Mouse (Mus musculus): Measurements from ENCODE around the gene Naa25. TPM values are rescaled to one million over a fixed set of nuclear protein-coding genes. Genes with fewer than 3 reads are reported as not detected.

Naa25 gene
- 42.8 and 43.5 TPM in 2 replicates for polyA plus RNA-seq (2014; fragmentation: Nextera tagmentation; extraction: Ambion mirVana)

DNA sequence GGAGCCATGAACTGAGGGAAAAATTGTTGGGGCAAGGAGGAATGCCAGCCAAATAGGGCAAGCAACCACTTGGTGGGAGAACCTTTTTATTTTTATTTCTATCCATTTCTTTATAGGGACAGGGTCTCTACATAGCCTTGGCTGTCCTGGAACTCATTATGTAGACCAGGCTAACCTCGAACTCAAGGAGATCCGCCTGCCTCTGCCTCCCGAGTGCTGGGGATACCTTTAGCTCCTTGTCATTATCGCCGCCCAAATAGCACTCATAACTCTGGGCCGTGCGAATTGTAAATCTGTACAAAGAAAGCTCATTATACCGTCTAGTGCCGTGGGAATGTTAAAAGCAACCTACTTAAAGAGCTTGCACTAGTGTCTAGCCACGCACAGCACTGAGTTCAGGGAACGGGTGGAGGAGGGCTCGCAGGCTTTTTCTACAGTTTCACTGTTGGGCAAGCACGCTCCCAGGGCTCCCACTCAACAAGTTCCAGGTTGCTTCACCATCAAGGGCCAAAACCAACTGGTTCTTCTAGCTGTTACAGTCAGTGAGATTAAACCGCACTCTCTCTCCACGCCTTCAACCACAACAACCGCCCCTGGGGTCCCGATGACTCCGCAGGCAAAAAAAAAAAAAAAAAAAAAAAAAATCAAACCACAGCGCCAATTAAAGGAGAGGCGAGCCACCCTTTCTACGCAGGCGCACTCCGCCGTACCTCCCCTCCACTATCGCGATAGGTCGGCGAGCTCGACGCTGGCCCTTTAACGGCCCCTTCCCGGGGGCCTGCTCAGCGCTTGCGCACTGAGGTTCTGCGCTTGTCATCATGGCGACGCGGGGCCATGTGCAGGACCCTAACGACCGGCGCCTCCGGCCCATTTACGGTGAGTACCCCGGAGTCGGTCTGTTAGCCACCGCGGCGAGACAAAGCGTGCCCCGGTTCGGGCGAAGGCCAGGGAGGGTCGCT lies at the start of gene Naa25:
TSS of gene Naa25 (plus strand) at position 750 of the 959 bp plus-strand sequence.
- TF ChIP-seq CTCF (IDR thresholded peaks at IDR 0.05; ENCODE audit: low read depth): no peak
- Histone ChIP-seq H3K4me3 (ENCODE audit: low read depth, low read length) (peak within 1 kb of the TSS; percentile 97), H3K4me1 (ENCODE audit: insufficient read depth) (peaks cover 7% of the 10 kb centered on the region; the same call in 1 of the 2 replicates), H3K9me3 (ENCODE audit: low read depth, low read length) (no peaks in the 10 kb centered on the region), H3K4me2 (peak within 1 kb of the TSS; percentile 93), H3K27me3 (ENCODE audit: insufficient read depth, low read length) (no peaks in the 10 kb centered on the region), H3K9ac (peak within 1 kb of the TSS; percentile 76), H3K27ac (ENCODE audit: low read depth) (peak within 1 kb of the TSS; percentile 93), H3K36me3 (ENCODE audit: insufficient read depth) (peaks cover 12% of the 10 kb centered on the region; the same call in 1 of the 2 replicates)
- peak; percentile 100 for DNase-seq
- WGBS: 8% methylated on average over 53 of the region's 53 CpGs
- peak; percentile 97 for ATAC-seq (ENCODE audit: insufficient read depth)

- no peak for ATAC-seq (ENCODE audit: insufficient read depth)
- no peak for DNase-seq
- H3K4me2 ChIP-seq: no peak overlapping the region
- H3K36me3 ChIP-seq (ENCODE audit: insufficient read depth): peaks cover 97% of the 10 kb centered on the region
- no peak overlapping the region for H3K9ac ChIP-seq
- no peaks in the 10 kb centered on the region for H3K4me1 ChIP-seq (ENCODE audit: insufficient read depth)
- no peak overlapping the region for H3K27ac ChIP-seq (ENCODE audit: low read depth)
- H3K9me3 ChIP-seq (ENCODE audit: low read depth, low read length): no peaks in the 10 kb centered on the region
- no peak overlapping the region for H3K4me3 ChIP-seq (ENCODE audit: low read depth, low read length)
- WGBS: 44% methylated on average over 9 of the region's 9 CpGs
- no peaks in the 10 kb centered on the region for H3K27me3 ChIP-seq (ENCODE audit: insufficient read depth, low read length)
- TF ChIP-seq CTCF (IDR thresholded peaks at IDR 0.05; ENCODE audit: low read depth): no peak
These were observed 38.5 kb upstream of the Naa25 start for GRCm38 (mm10) chr5:121359229-121359628.

DNA sequence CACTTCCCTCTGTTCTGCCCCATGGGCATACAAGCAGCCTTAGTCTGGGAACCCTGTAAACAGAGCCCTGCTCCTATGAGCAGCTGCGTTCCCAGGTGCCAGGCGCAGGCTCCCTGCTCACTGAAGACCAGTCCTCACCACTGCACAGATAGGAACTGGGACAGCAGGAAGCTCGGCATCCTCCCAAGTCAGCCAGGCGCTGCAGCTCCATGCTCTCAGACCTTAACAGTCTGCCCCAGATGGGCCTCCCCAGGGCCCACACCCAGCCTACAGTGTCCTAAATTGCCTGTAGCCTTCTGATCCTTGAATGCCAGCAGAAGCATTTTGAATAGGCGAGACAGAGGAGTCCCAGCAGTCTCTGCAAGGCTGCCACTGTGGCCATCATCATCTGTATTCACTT lies 36.0 kb upstream of the Naa25 start:
- H3K4me2 ChIP-seq: no peak overlapping the region

GRCm38 (mm10) chr5:121363441-121363840 lies 34.3 kb upstream of the Naa25 start:
- 85% methylated on average over 7 of the region's 7 CpGs for WGBS
- ATAC-seq (ENCODE audit: insufficient read depth) (no peak), DNase-seq (no peak)
- H3K9ac ChIP-seq: no peak overlapping the region
- peaks cover 97% of the 10 kb centered on the region for H3K36me3 ChIP-seq (ENCODE audit: insufficient read depth)
- no peak overlapping the region for H3K27ac ChIP-seq (ENCODE audit: low read depth)
- H3K4me3 ChIP-seq (ENCODE audit: low read depth, low read length): no peak overlapping the region
- no peak overlapping the region for H3K4me2 ChIP-seq
- H3K4me1 ChIP-seq (ENCODE audit: insufficient read depth): no peaks in the 10 kb centered on the region
- TF ChIP-seq CTCF (IDR thresholded peaks at IDR 0.05; ENCODE audit: low read depth): no peak
- no peaks in the 10 kb centered on the region for H3K27me3 ChIP-seq (ENCODE audit: insufficient read depth, low read length)
- H3K9me3 ChIP-seq (ENCODE audit: low read depth, low read length): no peaks in the 10 kb centered on the region

More for the DNA sequence above, 36.0 kb upstream of the Naa25 start:
- DNase-seq: no peak
- no peak overlapping the region for H3K27ac ChIP-seq (ENCODE audit: low read depth)
- no peaks in the 10 kb centered on the region for H3K9me3 ChIP-seq (ENCODE audit: low read depth, low read length)
- H3K9ac ChIP-seq: no peak overlapping the region
- no peak overlapping the region for H3K4me3 ChIP-seq (ENCODE audit: low read depth, low read length)
- H3K4me1 ChIP-seq (ENCODE audit: insufficient read depth): no peaks in the 10 kb centered on the region
- no peak for ATAC-seq (ENCODE audit: insufficient read depth)
- no peak for TF ChIP-seq CTCF (IDR thresholded peaks at IDR 0.05; ENCODE audit: low read depth)
- 80% methylated on average over 5 of the region's 5 CpGs for WGBS
- H3K27me3 ChIP-seq (ENCODE audit: insufficient read depth, low read length): no peaks in the 10 kb centered on the region
- peaks cover 96% of the 10 kb centered on the region for H3K36me3 ChIP-seq (ENCODE audit: insufficient read depth)

DNA sequence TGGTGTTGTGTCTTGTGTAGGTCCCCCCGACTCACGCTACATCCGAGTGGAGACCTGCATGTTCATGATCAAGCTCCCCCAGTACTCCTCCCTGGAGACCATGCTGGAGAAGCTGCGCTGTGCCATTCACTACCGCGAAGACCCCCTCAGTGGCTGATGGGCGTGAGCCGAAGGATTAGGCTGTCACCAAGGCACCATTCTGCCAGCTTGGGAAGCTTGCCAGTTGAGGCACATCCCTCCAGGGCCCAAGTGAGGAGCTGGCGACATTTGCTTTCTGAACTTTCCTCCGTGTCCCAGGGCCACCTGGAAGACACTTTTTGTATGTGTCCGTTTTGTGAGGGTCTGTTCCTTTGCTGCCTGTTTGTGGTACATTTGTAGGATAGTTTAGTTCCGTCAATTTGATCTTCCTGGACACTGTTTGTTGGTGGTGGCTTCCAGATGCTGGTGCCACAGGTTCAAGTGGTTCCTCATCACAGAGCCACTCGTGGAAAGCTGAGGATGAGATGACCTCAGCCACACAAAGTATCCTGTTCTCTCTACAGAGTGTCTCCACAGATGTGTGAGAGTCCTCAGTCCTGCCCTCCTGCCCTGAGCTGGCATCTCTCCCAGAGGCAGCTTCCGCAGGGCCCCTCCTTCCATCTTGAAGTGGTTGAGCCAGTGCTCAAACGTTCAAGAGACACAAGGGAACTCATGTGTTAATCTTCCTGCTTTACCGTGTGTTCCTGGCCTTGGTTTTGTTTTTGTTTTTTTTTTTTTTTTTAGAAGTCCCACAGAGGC lies 31.1 kb upstream of the Naa25 start:
- peaks cover 94% of the 10 kb centered on the region for H3K36me3 ChIP-seq (ENCODE audit: insufficient read depth)
- no peaks in the 10 kb centered on the region for H3K9me3 ChIP-seq (ENCODE audit: low read depth, low read length)
- no peak overlapping the region for H3K27ac ChIP-seq (ENCODE audit: low read depth)
- H3K4me2 ChIP-seq: no peak overlapping the region
- H3K9ac ChIP-seq: no peak overlapping the region
- 74% methylated on average over 16 of the region's 16 CpGs for WGBS
- no peak for TF ChIP-seq CTCF (IDR thresholded peaks at IDR 0.05; ENCODE audit: low read depth)
- no peaks in the 10 kb centered on the region for H3K4me1 ChIP-seq (ENCODE audit: insufficient read depth)
- ATAC-seq (ENCODE audit: insufficient read depth): no peak; the same call in 1 of the 2 replicates
- no peak overlapping the region for H3K4me3 ChIP-seq (ENCODE audit: low read depth, low read length)
- no peaks in the 10 kb centered on the region for H3K27me3 ChIP-seq (ENCODE audit: insufficient read depth, low read length)
- peak; percentile 54 for DNase-seq

GRCm38 (mm10) chr5:121367255-121367654 lies 30.5 kb upstream of the Naa25 start:
- H3K36me3 ChIP-seq (ENCODE audit: insufficient read depth): peaks cover 93% of the 10 kb centered on the region
- DNase-seq (no peak), ATAC-seq (ENCODE audit: insufficient read depth) (no peak)
- H3K27me3 ChIP-seq (ENCODE audit: insufficient read depth, low read length): no peaks in the 10 kb centered on the region
- H3K4me2 ChIP-seq: no peak overlapping the region
- TF ChIP-seq CTCF (IDR thresholded peaks at IDR 0.05; ENCODE audit: low read depth): no peak
- no peak overlapping the region for H3K4me3 ChIP-seq (ENCODE audit: low read depth, low read length)
- no peak overlapping the region for H3K27ac ChIP-seq (ENCODE audit: low read depth)
- no peaks in the 10 kb centered on the region for H3K4me1 ChIP-seq (ENCODE audit: insufficient read depth)
- no peak overlapping the region for H3K9ac ChIP-seq
- H3K9me3 ChIP-seq (ENCODE audit: low read depth, low read length): no peaks in the 10 kb centered on the region
- WGBS: 81% methylated on average over 4 of the region's 4 CpGs

- no peak for ATAC-seq (ENCODE audit: insufficient read depth)
- Histone ChIP-seq H3K4me2 (no peak overlapping the region), H3K4me1 (ENCODE audit: insufficient read depth) (no peaks in the 10 kb centered on the region), H3K36me3 (ENCODE audit: insufficient read depth) (peaks cover 92% of the 10 kb centered on the region), H3K9me3 (ENCODE audit: low read depth, low read length) (no peaks in the 10 kb centered on the region), H3K4me3 (ENCODE audit: low read depth, low read length) (no peak overlapping the region), H3K9ac (no peak overlapping the region), H3K27ac (ENCODE audit: low read depth) (no peak overlapping the region), H3K27me3 (ENCODE audit: insufficient read depth, low read length) (no peaks in the 10 kb centered on the region)
- no peak for DNase-seq
- 87% methylated on average over 6 of the region's 6 CpGs for WGBS
- TF ChIP-seq CTCF (IDR thresholded peaks at IDR 0.05; ENCODE audit: low read depth): no peak
These were observed 26.0 kb upstream of the Naa25 start for GRCm38 (mm10) chr5:121371712-121372111.

All from lung, embryonic 14.5 days (tissue).